Mouse (Mus musculus): ENCODE measurements at regions not wholly inside any gene's neighbourhood (a gene's known extent, or its start where the extent isn't known, plus 50 kb on each side); places are given as distances from the start of the nearest gene placed in this dataset.

DNA sequence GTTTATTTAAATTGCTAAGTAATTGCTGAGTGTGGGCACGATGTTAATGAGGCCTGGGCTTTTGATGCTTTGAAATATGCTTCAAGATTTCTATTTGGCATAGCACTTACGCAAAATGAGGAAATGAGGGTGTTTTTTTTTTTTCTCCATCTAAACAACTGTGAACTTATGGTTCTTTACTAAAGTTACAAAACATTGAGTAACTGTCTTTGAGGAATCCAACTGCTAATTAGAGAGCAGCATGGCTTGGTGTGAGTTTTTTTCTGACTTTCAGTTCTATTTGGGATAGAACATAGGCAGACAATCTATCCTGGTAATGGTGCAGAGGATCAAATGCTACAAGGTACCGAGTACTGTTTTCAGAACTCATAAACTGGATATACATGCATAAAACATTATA, 231.2 kb upstream of the Mtpn start:
- no peaks in the 10 kb centered on the region for H3K4me1 ChIP-seq (ENCODE audit: control insufficient read depth, insufficient read depth, low read length)
- no peaks in the 10 kb centered on the region for H3K36me3 ChIP-seq (ENCODE audit: control insufficient read depth, insufficient read depth, low read length)
- no peak for TF ChIP-seq CTCF (IDR thresholded peaks at IDR 0.05; ENCODE audit: control insufficient read depth, insufficient read depth, insufficient replicate concordance, low read depth, low read length)
- TF ChIP-seq POLR2A (IDR thresholded peaks at IDR 0.05; ENCODE audit: control insufficient read depth, low read depth, low read length), result no peak
- no peak overlapping the region for H3K4me3 ChIP-seq (ENCODE audit: control insufficient read depth, low read depth, low read length)
- H3K27me3 ChIP-seq (ENCODE audit: control insufficient read depth, insufficient read depth, low read length), result no peaks in the 10 kb centered on the region
- no peak overlapping the region for H3K27ac ChIP-seq (ENCODE audit: control insufficient read depth, insufficient read depth, low read depth, low read length)

GRCm38 (mm10) chr6:35759606-35760246, 220.0 kb upstream of the Mtpn start:
- no peaks in the 10 kb centered on the region for H3K36me3 ChIP-seq (ENCODE audit: control insufficient read depth, insufficient read depth, low read length)
- TF ChIP-seq POLR2A (IDR thresholded peaks at IDR 0.05; ENCODE audit: control insufficient read depth, low read depth, low read length), result no peak
- no peak for TF ChIP-seq CTCF (IDR thresholded peaks at IDR 0.05; ENCODE audit: control insufficient read depth, insufficient read depth, insufficient replicate concordance, low read depth, low read length)

GRCm38 (mm10) chr6:35746034-35746433, 206.3 kb upstream of the Mtpn start:
- no peak for TF ChIP-seq POLR2A (IDR thresholded peaks at IDR 0.05; ENCODE audit: control insufficient read depth, low read depth, low read length)
- TF ChIP-seq CTCF (IDR thresholded peaks at IDR 0.05; ENCODE audit: control insufficient read depth, insufficient read depth, insufficient replicate concordance, low read depth, low read length), result no peak
- no peaks in the 10 kb centered on the region for H3K27me3 ChIP-seq (ENCODE audit: control insufficient read depth, insufficient read depth, low read length)
- no peaks in the 10 kb centered on the region for H3K36me3 ChIP-seq (ENCODE audit: control insufficient read depth, insufficient read depth, low read length)
- H3K4me3 ChIP-seq (ENCODE audit: control insufficient read depth, low read depth, low read length), result no peak overlapping the region
- no peak overlapping the region for H3K27ac ChIP-seq (ENCODE audit: control insufficient read depth, insufficient read depth, low read depth, low read length)
- no peaks in the 10 kb centered on the region for H3K4me1 ChIP-seq (ENCODE audit: control insufficient read depth, insufficient read depth, low read length)

More at GRCm38 (mm10) chr6:35759606-35760246, 220.0 kb upstream of the Mtpn start:
- Histone ChIP-seq H3K4me1 (ENCODE audit: control insufficient read depth, insufficient read depth, low read length) (no peaks in the 10 kb centered on the region), H3K27me3 (ENCODE audit: control insufficient read depth, insufficient read depth, low read length) (no peaks in the 10 kb centered on the region), H3K4me3 (ENCODE audit: control insufficient read depth, low read depth, low read length) (no peak overlapping the region), H3K27ac (ENCODE audit: control insufficient read depth, insufficient read depth, low read depth, low read length) (no peak overlapping the region)

DNA sequence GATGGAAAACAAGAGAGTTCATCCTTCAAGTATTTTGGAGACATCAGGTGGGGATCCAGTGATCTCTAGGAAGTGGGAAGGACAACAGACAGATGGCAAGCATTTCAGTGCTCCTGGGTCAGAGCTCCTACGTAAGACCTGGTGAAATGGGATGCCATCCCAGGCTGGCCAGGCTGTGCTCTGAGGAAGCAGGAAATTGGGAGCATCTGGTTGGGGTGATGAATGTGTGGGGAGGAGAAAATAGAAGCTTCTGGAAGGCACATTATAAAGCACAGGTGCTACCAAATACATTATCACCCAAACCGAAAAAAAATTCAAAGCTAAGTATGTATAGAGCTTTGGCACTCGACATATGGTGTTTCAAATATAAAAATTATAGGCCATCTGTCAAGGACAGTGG, 165.9 kb upstream of the Mtpn start:
- Histone ChIP-seq H3K36me3 (ENCODE audit: control insufficient read depth, insufficient read depth, low read length) (no peaks in the 10 kb centered on the region), H3K27me3 (ENCODE audit: control insufficient read depth, insufficient read depth, low read length) (no peaks in the 10 kb centered on the region), H3K4me3 (ENCODE audit: control insufficient read depth, low read depth, low read length) (no peak overlapping the region), H3K27ac (ENCODE audit: control insufficient read depth, insufficient read depth, low read depth, low read length) (no peak overlapping the region), H3K4me1 (ENCODE audit: control insufficient read depth, insufficient read depth, low read length) (no peaks in the 10 kb centered on the region)
- no peak for TF ChIP-seq CTCF (IDR thresholded peaks at IDR 0.05; ENCODE audit: control insufficient read depth, insufficient read depth, insufficient replicate concordance, low read depth, low read length)
- no peak for TF ChIP-seq POLR2A (IDR thresholded peaks at IDR 0.05; ENCODE audit: control insufficient read depth, low read depth, low read length)

DNA sequence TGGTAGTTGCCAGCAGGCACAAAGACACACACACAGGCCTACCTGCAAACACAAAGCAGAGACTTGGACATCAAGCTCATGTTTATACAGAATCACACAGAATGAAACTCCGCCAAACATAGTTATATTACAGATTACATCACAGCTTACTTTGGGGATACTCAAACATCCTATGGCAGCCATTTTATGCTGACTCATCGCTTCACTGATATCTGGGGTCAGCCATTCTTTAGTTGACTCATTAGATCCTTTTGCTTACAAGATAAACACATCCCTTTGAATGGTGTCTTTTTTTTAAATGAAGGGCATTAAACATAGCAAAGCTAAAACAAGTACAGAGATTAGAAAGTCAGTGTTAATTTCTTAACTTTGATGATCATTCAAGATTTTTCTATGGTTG, 127.4 kb upstream of the Mtpn start:
- Histone ChIP-seq H3K4me3 (ENCODE audit: control insufficient read depth, low read depth, low read length) (no peak overlapping the region), H3K36me3 (ENCODE audit: control insufficient read depth, insufficient read depth, low read length) (no peaks in the 10 kb centered on the region), H3K27ac (ENCODE audit: control insufficient read depth, insufficient read depth, low read depth, low read length) (no peak overlapping the region), H3K4me1 (ENCODE audit: control insufficient read depth, insufficient read depth, low read length) (no peaks in the 10 kb centered on the region), H3K27me3 (ENCODE audit: control insufficient read depth, insufficient read depth, low read length) (no peaks in the 10 kb centered on the region)
- TF ChIP-seq CTCF (IDR thresholded peaks at IDR 0.05; ENCODE audit: control insufficient read depth, insufficient read depth, insufficient replicate concordance, low read depth, low read length), result no peak
- TF ChIP-seq POLR2A (IDR thresholded peaks at IDR 0.05; ENCODE audit: control insufficient read depth, low read depth, low read length), result no peak

DNA sequence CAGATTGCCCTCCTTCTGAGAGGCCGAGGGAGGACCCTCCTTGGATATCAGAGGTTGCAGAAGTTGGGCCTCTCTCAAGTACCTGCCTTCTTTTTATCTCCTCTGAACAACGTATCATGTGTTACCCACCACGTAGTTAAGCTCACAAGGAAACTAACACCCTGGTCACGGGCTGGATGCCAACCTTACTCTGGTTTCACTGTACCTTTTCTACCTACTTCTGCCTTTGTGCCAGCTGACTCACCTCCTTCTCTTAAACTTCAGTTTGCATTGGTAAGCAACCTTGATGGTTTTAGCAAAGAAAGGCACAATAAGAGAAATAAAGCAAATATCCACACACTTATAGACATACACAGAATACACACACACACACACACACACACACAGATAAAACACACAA, 111.7 kb upstream of the Mtpn start:
- TF ChIP-seq CTCF (IDR thresholded peaks at IDR 0.05; ENCODE audit: control insufficient read depth, insufficient read depth, insufficient replicate concordance, low read depth, low read length) (no peak), POLR2A (IDR thresholded peaks at IDR 0.05; ENCODE audit: control insufficient read depth, low read depth, low read length) (no peak)
- Histone ChIP-seq H3K27me3 (ENCODE audit: control insufficient read depth, insufficient read depth, low read length) (no peaks in the 10 kb centered on the region), H3K36me3 (ENCODE audit: control insufficient read depth, insufficient read depth, low read length) (no peaks in the 10 kb centered on the region), H3K27ac (ENCODE audit: control insufficient read depth, insufficient read depth, low read depth, low read length) (no peak overlapping the region), H3K4me3 (ENCODE audit: control insufficient read depth, low read depth, low read length) (no peak overlapping the region), H3K4me1 (ENCODE audit: control insufficient read depth, insufficient read depth, low read length) (no peaks in the 10 kb centered on the region)

DNA sequence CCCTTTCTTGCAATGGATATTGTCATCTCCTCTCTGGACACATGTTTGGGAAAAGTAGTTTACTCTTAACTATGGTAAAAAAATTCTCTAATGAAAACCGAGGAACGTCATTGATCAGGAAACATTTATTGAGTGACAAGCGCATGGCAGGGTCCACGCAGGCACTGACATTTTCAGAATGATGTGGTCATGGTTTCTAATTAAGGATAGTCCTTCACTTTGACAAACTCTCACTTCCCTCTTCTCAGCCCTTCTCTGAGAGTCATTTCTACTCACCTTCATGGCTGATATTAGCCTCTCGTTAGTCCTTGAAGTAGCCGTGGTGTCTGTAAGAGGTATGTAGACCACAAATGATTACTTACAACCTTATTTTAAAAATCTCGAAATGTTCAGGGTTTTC, 105.5 kb upstream of the Mtpn start:
- TF ChIP-seq POLR2A (IDR thresholded peaks at IDR 0.05; ENCODE audit: control insufficient read depth, low read depth, low read length) (no peak), CTCF (IDR thresholded peaks at IDR 0.05; ENCODE audit: control insufficient read depth, insufficient read depth, insufficient replicate concordance, low read depth, low read length) (no peak)
- H3K27ac ChIP-seq (ENCODE audit: control insufficient read depth, insufficient read depth, low read depth, low read length), result no peak overlapping the region
- no peaks in the 10 kb centered on the region for H3K36me3 ChIP-seq (ENCODE audit: control insufficient read depth, insufficient read depth, low read length)

More for the DNA sequence above, 105.5 kb upstream of the Mtpn start:
- no peaks in the 10 kb centered on the region for H3K4me1 ChIP-seq (ENCODE audit: control insufficient read depth, insufficient read depth, low read length)
- H3K4me3 ChIP-seq (ENCODE audit: control insufficient read depth, low read depth, low read length), result no peak overlapping the region
- H3K27me3 ChIP-seq (ENCODE audit: control insufficient read depth, insufficient read depth, low read length), result no peaks in the 10 kb centered on the region

All from testis, adult 2 months (tissue).